Mouse (Mus musculus): ENCODE data around the gene Stac2.

DNA sequence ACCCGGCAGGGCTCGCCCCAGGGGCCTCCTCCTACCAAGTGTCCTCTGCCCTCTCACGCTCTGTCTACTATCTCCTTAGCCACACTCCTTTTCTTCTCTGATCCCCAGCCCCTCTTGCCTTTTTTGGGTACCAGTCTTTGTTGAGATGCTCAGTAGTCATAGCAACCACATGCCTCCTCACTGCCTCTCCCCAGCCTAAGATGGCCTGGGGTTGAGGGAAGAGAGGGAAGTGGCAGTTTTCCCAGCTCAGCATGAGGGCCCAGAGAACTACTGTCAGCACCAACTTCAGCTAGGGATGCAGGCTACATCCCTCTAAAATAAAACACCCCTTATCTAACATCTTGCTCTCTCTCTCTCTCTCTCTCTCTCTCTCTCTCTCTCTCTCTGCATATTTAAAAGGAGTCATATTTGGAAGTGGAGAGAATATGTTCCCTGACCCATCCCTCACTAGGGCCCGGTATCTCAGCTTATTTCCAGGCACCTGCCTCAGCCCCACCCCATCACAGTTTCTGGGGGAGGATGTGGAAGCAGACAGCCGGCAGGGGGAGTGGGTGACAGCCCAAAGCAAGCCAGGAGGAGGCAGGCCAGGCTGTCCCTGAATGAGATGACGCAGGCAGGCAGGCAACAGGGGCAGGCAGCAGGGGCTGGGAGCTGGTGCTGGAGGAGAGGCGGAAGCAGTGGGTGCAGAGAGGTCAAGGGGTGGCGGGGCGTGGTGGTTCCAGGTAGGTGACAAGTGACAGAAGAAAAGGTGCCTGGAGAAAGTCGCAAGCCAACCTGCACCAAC is 34.2 kb downstream of the Stac2 start:
- TF ChIP-seq CTCF (IDR thresholded peaks at IDR 0.05; ENCODE audit: insufficient read depth, low read depth, low read length) (no peak), POLR2A (IDR thresholded peaks at IDR 0.05; ENCODE audit: insufficient read depth, low read depth, low read length) (no peak)

Data from olfactory bulb, adult 2 months (tissue).